Mouse (Mus musculus) heart, embryonic 13.5 days (tissue): ENCODE measurements around the gene Sytl3. TPM values are rescaled to one million over a fixed set of nuclear protein-coding genes. Genes with fewer than 3 reads are reported as not detected.
"Not testable (repeated sequence)": the region's sequence is repeated elsewhere in the genome, so short reads cannot be mapped to it uniquely, and the experiment has no call there.

ENCODE experiments used
- ATAC-seq: fragments of 200-750 bp; cut with Nextera tagmentation; 2 replicates; pipeline ENCODE4 v1.8.0; 2017; ENCODE audit warnings: moderate TSS enrichment; ENCODE audit not compliant: insufficient number of reproducible peaks, low FRiP score, low TSS enrichment; ENCODE audit errors: extremely low read depth
- H3K27ac ChIP-seq: fragments of 300-500 bp; sonication (generic); replicated peaks from 2 replicates; pipeline ENCODE4 v1.5.1; 2015; ENCODE audit warnings: moderate library complexity, mild to moderate bottlenecking, inconsistent platforms
- H3K27me3 ChIP-seq: fragments of 300-500 bp; sonication (generic); replicated peaks from 2 replicates; pipeline ENCODE4 v1.6.1; 2015; ENCODE audit warnings: mild to moderate bottlenecking, inconsistent platforms
- H3K36me3 ChIP-seq: fragments of 300-500 bp; sonication (generic); 2 replicates; pipeline ENCODE4 v1.6.1; 2015; ENCODE audit warnings: mild to moderate bottlenecking, inconsistent platforms
- H3K4me1 ChIP-seq: fragments of 300-500 bp; sonication (generic); 2 replicates; pipeline ENCODE4 v1.6.1; 2015; ENCODE audit warnings: inconsistent platforms
- H3K4me2 ChIP-seq: fragments of 300-500 bp; sonication (generic); 2 replicates; pipeline ENCODE4 v1.6.1; 2015; ENCODE audit warnings: inconsistent platforms, mild to moderate bottlenecking, moderate library complexity
- H3K4me3 ChIP-seq: fragments of 300-500 bp; sonication (generic); 2 replicates; pipeline ENCODE4 v1.5.1; 2015; ENCODE audit warnings: moderate library complexity, mild to moderate bottlenecking, inconsistent platforms
- H3K9ac ChIP-seq: fragments of 300-500 bp; sonication (generic); 2 replicates; pipeline ENCODE4 v1.6.1; 2015; ENCODE audit warnings: inconsistent platforms, mild to moderate bottlenecking, moderate library complexity
- H3K9me3 ChIP-seq: fragments of 300-500 bp; sonication (generic); 2 replicates; pipeline ENCODE4 v1.6.1; 2016; ENCODE audit warnings: inconsistent platforms
- WGBS: fragments of 180-500 bp; shearing (Covaris S2); methylation state at CpG from one replicate; pipeline ENCODE4 v1.1.7; 2015; ENCODE audit warnings: mixed read lengths; 5-methylcytosine and 5-hydroxymethylcytosine counted together
- polyA plus RNA-seq: library from polyadenylated mRNA; unstranded; fragments of >200 nt; fragmentation: Nextera tagmentation; extraction: Ambion mirVana; gene quantifications from 2 replicates; pipeline ENCODE4 v1.2.1, GENCODE M21; 2015

The Sytl3 gene
- polyA plus RNA-seq, 1 experiment from 2014 or later, result not detected

GRCm38 (mm10) chr17:6647452-6647851 lies 11.4 kb upstream of the Sytl3 start:
- not testable (repeated sequence) for H3K9me3 ChIP-seq, H3K27ac ChIP-seq, H3K27me3 ChIP-seq, H3K9ac ChIP-seq, H3K4me3 ChIP-seq, H3K36me3 ChIP-seq, H3K4me2 ChIP-seq, ATAC-seq, H3K4me1 ChIP-seq
- WGBS, result 89% methylated on average over 3 of the region's 3 CpGs

- not testable (repeated sequence) for H3K4me1 ChIP-seq, H3K27me3 ChIP-seq, H3K9ac ChIP-seq, ATAC-seq, H3K4me2 ChIP-seq, H3K27ac ChIP-seq, H3K4me3 ChIP-seq, H3K9me3 ChIP-seq, H3K36me3 ChIP-seq
- WGBS, result 89% methylated on average over 6 of the region's 7 CpGs
Observed at GRCm38 (mm10) chr17:6650904-6651565, 7.9 kb upstream of the Sytl3 start.

GRCm38 (mm10) chr17:6653341-6653946 lies 5.4 kb upstream of the Sytl3 start:
- not testable (repeated sequence) for H3K4me2 ChIP-seq, H3K27me3 ChIP-seq, H3K27ac ChIP-seq, H3K36me3 ChIP-seq, H3K4me1 ChIP-seq, H3K9me3 ChIP-seq, ATAC-seq, H3K4me3 ChIP-seq, H3K9ac ChIP-seq
- WGBS, result 70% methylated on average over 4 of the region's 5 CpGs

GRCm38 (mm10) chr17:6655087-6655511 lies 3.8 kb upstream of the Sytl3 start:
- Histone ChIP-seq H3K27ac (peak overlapping the region; percentile 61), H3K4me2 (peak overlapping the region; percentile 60), H3K4me3 (peak overlapping the region; percentile 55), H3K9ac (peak overlapping the region; percentile 75)
- WGBS, result 1% methylated on average over 36 of the region's 36 CpGs
- not testable (repeated sequence) for H3K9me3 ChIP-seq, H3K36me3 ChIP-seq, H3K4me1 ChIP-seq, H3K27me3 ChIP-seq
- peak; percentile 82; the same call in 1 of the 2 replicates for ATAC-seq

- peak within 1 kb of the TSS; percentile 61 for H3K27ac ChIP-seq
- peak within 1 kb of the TSS; percentile 75 for H3K9ac ChIP-seq
- not testable (repeated sequence) for H3K9me3 ChIP-seq, H3K36me3 ChIP-seq, H3K4me1 ChIP-seq, H3K27me3 ChIP-seq
- 4% methylated on average over 25 of the region's 33 CpGs for WGBS
- peak within 1 kb of the TSS; percentile 55 for H3K4me3 ChIP-seq
- ATAC-seq, result peak; percentile 95
- peak within 1 kb of the TSS; percentile 60 for H3K4me2 ChIP-seq
Observed at GRCm38 (mm10) chr17:6655567-6656281, 3.2 kb upstream of the Sytl3 start, which contains the start of gene Dynlt1f. Gene Dynlt1f, minus strand, starts transcription at chr17:6655900.

- H3K4me1 ChIP-seq, H3K27me3 ChIP-seq, ATAC-seq, H3K27ac ChIP-seq, H3K4me3 ChIP-seq, H3K9ac ChIP-seq, H3K4me2 ChIP-seq, H3K9me3 ChIP-seq, H3K36me3 ChIP-seq: not testable (repeated sequence)
- WGBS, result 100% methylated on average over 1 of the region's 3 CpGs
Observed at GRCm38 (mm10) chr17:6656471-6656870, 2.4 kb upstream of the Sytl3 start.

GRCm38 (mm10) chr17:6660589-6660988 lies 1.7 kb downstream of the Sytl3 start:
- H3K27me3 ChIP-seq, H3K27ac ChIP-seq, H3K9me3 ChIP-seq, H3K4me3 ChIP-seq, ATAC-seq, H3K4me2 ChIP-seq, H3K9ac ChIP-seq, H3K4me1 ChIP-seq, H3K36me3 ChIP-seq: not testable (repeated sequence)
- 53% methylated on average over 6 of the region's 6 CpGs for WGBS

- H3K4me1 ChIP-seq, H3K4me2 ChIP-seq, H3K27ac ChIP-seq, H3K9me3 ChIP-seq, H3K36me3 ChIP-seq, H3K9ac ChIP-seq, H3K27me3 ChIP-seq, ATAC-seq, H3K4me3 ChIP-seq: not testable (repeated sequence)
- 52% methylated on average over 9 of the region's 11 CpGs for WGBS
Observed at GRCm38 (mm10) chr17:6661093-6661816, 2.4 kb downstream of the Sytl3 start.

- not testable (repeated sequence) for H3K9me3 ChIP-seq, H3K36me3 ChIP-seq, H3K4me1 ChIP-seq, H3K4me2 ChIP-seq, H3K27me3 ChIP-seq, H3K27ac ChIP-seq, H3K9ac ChIP-seq, H3K4me3 ChIP-seq, ATAC-seq
- 54% methylated on average over 3 of the region's 3 CpGs for WGBS
Observed at GRCm38 (mm10) chr17:6662840-6663239, 3.9 kb downstream of the Sytl3 start.

GRCm38 (mm10) chr17:6665389-6665788 lies 6.5 kb downstream of the Sytl3 start:
- H3K27ac ChIP-seq, H3K4me3 ChIP-seq, H3K4me2 ChIP-seq, ATAC-seq, H3K9ac ChIP-seq, H3K4me1 ChIP-seq, H3K27me3 ChIP-seq, H3K9me3 ChIP-seq, H3K36me3 ChIP-seq: not testable (repeated sequence)
- WGBS, result 74% methylated on average over 4 of the region's 5 CpGs

- H3K27me3 ChIP-seq, ATAC-seq, H3K4me2 ChIP-seq, H3K36me3 ChIP-seq, H3K9ac ChIP-seq, H3K4me1 ChIP-seq, H3K9me3 ChIP-seq, H3K27ac ChIP-seq, H3K4me3 ChIP-seq: not testable (repeated sequence)
- WGBS, result no CpG with 5 or more reads among the region's 6 CpGs
Observed at GRCm38 (mm10) chr17:6668522-6668921, 9.6 kb downstream of the Sytl3 start.
